Mouse (Mus musculus): Measurements from ENCODE around the gene Xkrx.
"Not testable (repeated sequence)": the region's sequence is repeated elsewhere in the genome, so short reads cannot be mapped to it uniquely, and the experiment has no call there.

Xkrx gene

GRCm38 (mm10) chrX:134162043-134162720 lies at the start of gene Xkrx:
Gene Xkrx, minus strand, starts transcription at chrX:134162076.
- DNase-seq (ENCODE audit: low spot score in 2 of 2) = peak in 1 of 2 experiments; percentile 2

- DNase-seq (ENCODE audit: low spot score in 2 of 2) = no peak
Observed at GRCm38 (mm10) chrX:134211151-134211642, 49.3 kb upstream of the Xkrx start.

GRCm38 (mm10) chrX:134208491-134208890 lies 46.6 kb upstream of the Xkrx start:
- DNase-seq (ENCODE audit: low spot score in 2 of 2) = no peak

GRCm38 (mm10) chrX:134187201-134187600 lies 25.3 kb upstream of the Xkrx start, which contains the start of gene Arl13a:
Gene Arl13a, plus strand, starts transcription at chrX:134187501.
- not testable (repeated sequence) for DNase-seq (ENCODE audit: low spot score in 2 of 2)

GRCm38 (mm10) chrX:134174699-134175098 lies 12.8 kb upstream of the Xkrx start:
- no peak for DNase-seq (ENCODE audit: low spot score in 2 of 2)

- DNase-seq (ENCODE audit: low spot score in 2 of 2) = no peak
Observed at GRCm38 (mm10) chrX:134170584-134170983, 8.7 kb upstream of the Xkrx start.

- DNase-seq (ENCODE audit: low spot score in 2 of 2) = peak in 1 of 2 experiments; percentile 29
Observed at GRCm38 (mm10) chrX:134163484-134163883, 1.6 kb upstream of the Xkrx start.

- DNase-seq (ENCODE audit: low spot score in 2 of 2) = no peak
Observed at GRCm38 (mm10) chrX:134162826-134163225, 950 bp upstream of the Xkrx start.

- no peak for DNase-seq (ENCODE audit: low spot score in 2 of 2)
Observed at GRCm38 (mm10) chrX:134160442-134160841, 1.4 kb downstream of the Xkrx start.

- no peak for DNase-seq (ENCODE audit: low spot score in 2 of 2)
Observed at GRCm38 (mm10) chrX:134158151-134158550, 3.7 kb downstream of the Xkrx start.

GRCm38 (mm10) chrX:134141986-134142385 lies 19.9 kb downstream of the Xkrx start:
- no peak for DNase-seq (ENCODE audit: low spot score in 2 of 2)

GRCm38 (mm10) chrX:134141551-134141950 lies 20.3 kb downstream of the Xkrx start:
- no peak for DNase-seq (ENCODE audit: low spot score in 2 of 2)

GRCm38 (mm10) chrX:134140024-134140423 lies 21.9 kb downstream of the Xkrx start:
- DNase-seq (ENCODE audit: low spot score in 2 of 2) = no peak

- DNase-seq (ENCODE audit: low spot score in 2 of 2) = no peak
Observed at GRCm38 (mm10) chrX:134133821-134134220, 28.1 kb downstream of the Xkrx start.

GRCm38 (mm10) chrX:134132295-134132694 lies 29.6 kb downstream of the Xkrx start:
- DNase-seq (ENCODE audit: low spot score in 2 of 2) = no peak

- DNase-seq (ENCODE audit: low spot score in 2 of 2) = no peak
Observed at GRCm38 (mm10) chrX:134128549-134128948, 33.3 kb downstream of the Xkrx start.

- DNase-seq (ENCODE audit: low spot score in 2 of 2) = no peak
Observed at GRCm38 (mm10) chrX:134116417-134116816, 45.5 kb downstream of the Xkrx start.

- DNase-seq (ENCODE audit: low spot score in 2 of 2) = peak; percentile 2
Observed at GRCm38 (mm10) chrX:134111767-134112166, 50.1 kb downstream of the Xkrx start.

GRCm38 (mm10) chrX:134102641-134103040 lies 59.2 kb downstream of the Xkrx start:
- no peak for DNase-seq (ENCODE audit: low spot score in 2 of 2)
